Mouse (Mus musculus): ENCODE data around the gene Olfr523. TPM values are rescaled to one million over a fixed set of nuclear protein-coding genes. Genes with fewer than 3 reads are reported as not detected.
"Not testable (repeated sequence)": the region's sequence is repeated elsewhere in the genome, so short reads cannot be mapped to it uniquely, and the experiment has no call there.

Olfr523 gene
- polyA plus RNA-seq (2015; fragmentation: Nextera tagmentation; extraction: Ambion mirVana) = not detected in 2 replicates

GRCm38 (mm10) chr7:140172936-140173335 is at the start of gene Olfr523:
Gene Olfr523, plus strand, starts transcription at chr7:140173217.
- no peaks in the 10 kb centered on the region for H3K9me3 ChIP-seq
- no peaks in the 10 kb centered on the region for H3K4me1 ChIP-seq
- 53% methylated on average over 1 of the region's 1 CpGs for WGBS
- no peaks in the 10 kb centered on the region for H3K36me3 ChIP-seq
- H3K4me3 ChIP-seq = no peak within 1 kb of the TSS
- ATAC-seq (ENCODE audit: extremely low read depth, insufficient number of reproducible peaks, low FRiP score, low TSS enrichment) = no peak
- no peak within 1 kb of the TSS for H3K9ac ChIP-seq
- H3K27ac ChIP-seq (replicated peaks) = no peak within 1 kb of the TSS
- H3K4me2 ChIP-seq = no peak within 1 kb of the TSS
- H3K27me3 ChIP-seq (replicated peaks) = 0 out of 2 replicates have a peak, but pooled peaks cover 5% of the 10 kb centered on the region

DNA sequence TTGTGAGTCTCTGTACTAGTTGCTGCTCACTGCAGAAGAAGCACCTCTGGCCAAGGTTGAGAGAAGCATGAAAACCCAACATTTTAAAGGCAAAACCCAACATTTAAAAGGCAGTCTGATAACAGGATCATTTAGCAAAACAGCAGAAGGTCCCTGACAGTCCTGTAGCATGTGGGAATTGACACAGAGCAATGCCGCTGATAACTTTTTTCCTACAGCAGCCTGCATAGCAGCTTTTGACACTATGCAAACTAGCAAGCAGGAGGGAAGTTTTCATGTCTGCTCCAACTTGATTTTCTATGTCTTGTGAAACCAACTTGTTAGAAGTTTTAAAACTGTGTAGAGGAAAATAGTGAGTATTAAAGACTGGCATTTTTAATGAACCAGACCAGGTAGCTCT is 48.6 kb upstream of the Olfr523 start:
- no peak overlapping the region for H3K27ac ChIP-seq (replicated peaks)
- H3K4me3 ChIP-seq = no peak overlapping the region
- peaks cover 4% of the 10 kb centered on the region for H3K36me3 ChIP-seq
- ATAC-seq (ENCODE audit: extremely low read depth, insufficient number of reproducible peaks, low FRiP score, low TSS enrichment) = no peak
- H3K9me3 ChIP-seq = no peaks in the 10 kb centered on the region
- H3K9ac ChIP-seq = no peak overlapping the region
- H3K27me3 ChIP-seq (replicated peaks) = no peaks in the 10 kb centered on the region
- no peak overlapping the region for H3K4me2 ChIP-seq
- 71% methylated on average over 1 of the region's 1 CpGs for WGBS
- H3K4me1 ChIP-seq = peaks cover 12% of the 10 kb centered on the region; the same call in 1 of the 2 replicates

GRCm38 (mm10) chr7:140125278-140126021 is 47.6 kb upstream of the Olfr523 start:
- Histone ChIP-seq H3K9ac (peak overlapping the region; percentile 87), H3K36me3 (peaks cover 14% of the 10 kb centered on the region), H3K9me3 (no peaks in the 10 kb centered on the region), H3K27ac (replicated peaks) (no peak overlapping the region), H3K27me3 (replicated peaks) (no peaks in the 10 kb centered on the region), H3K4me1 (peaks cover 12% of the 10 kb centered on the region; the same call in 1 of the 2 replicates), H3K4me3 (peak overlapping the region; percentile 67), H3K4me2 (peak overlapping the region; percentile 72)
- WGBS = 1% methylated on average over 38 of the region's 40 CpGs
- ATAC-seq (ENCODE audit: extremely low read depth, insufficient number of reproducible peaks, low FRiP score, low TSS enrichment) = peak; percentile 98

- no peaks in the 10 kb centered on the region for H3K27me3 ChIP-seq (replicated peaks)
- peak overlapping the region; percentile 67 for H3K4me3 ChIP-seq
- peak overlapping the region; percentile 87 for H3K9ac ChIP-seq
- no peak for ATAC-seq (ENCODE audit: extremely low read depth, insufficient number of reproducible peaks, low FRiP score, low TSS enrichment)
- no peak overlapping the region for H3K27ac ChIP-seq (replicated peaks)
- H3K36me3 ChIP-seq = peaks cover 20% of the 10 kb centered on the region
- H3K4me1 ChIP-seq = peaks cover 12% of the 10 kb centered on the region; the same call in 1 of the 2 replicates
- H3K9me3 ChIP-seq = no peaks in the 10 kb centered on the region
- WGBS = 10% methylated on average over 5 of the region's 5 CpGs
- peak overlapping the region; percentile 72 for H3K4me2 ChIP-seq
Measured at GRCm38 (mm10) chr7:140126022-140126350, 47.0 kb upstream of the Olfr523 start.

DNA sequence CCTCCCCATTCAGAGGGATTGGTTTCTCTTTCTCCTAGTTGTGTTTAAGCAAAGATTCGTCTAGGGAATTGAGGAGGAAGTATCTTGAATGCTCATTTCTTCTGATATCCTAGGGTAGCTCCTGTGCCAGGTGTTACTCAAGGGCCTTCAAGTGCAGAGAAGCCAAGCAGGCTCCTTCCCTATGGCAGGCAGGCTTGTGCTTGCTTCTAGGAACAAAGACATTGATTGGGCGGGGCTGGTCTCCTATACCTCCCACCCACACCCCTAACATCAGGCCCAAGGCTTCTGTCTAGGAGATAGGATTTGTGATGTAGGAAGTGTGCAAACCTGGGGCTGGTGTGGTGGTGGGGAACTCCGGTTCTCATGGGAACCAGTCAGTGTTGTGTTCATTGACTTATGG is 46.1 kb upstream of the Olfr523 start:
- Histone ChIP-seq H3K27ac (replicated peaks) (no peak overlapping the region), H3K4me1 (peaks cover 12% of the 10 kb centered on the region; the same call in 1 of the 2 replicates), H3K36me3 (peaks cover 23% of the 10 kb centered on the region), H3K9ac (no peak overlapping the region), H3K4me2 (peak overlapping the region; percentile 1; the same call in 1 of the 2 replicates), H3K4me3 (no peak overlapping the region), H3K27me3 (replicated peaks) (no peaks in the 10 kb centered on the region), H3K9me3 (no peaks in the 10 kb centered on the region)
- WGBS = 73% methylated on average over 3 of the region's 3 CpGs
- ATAC-seq (ENCODE audit: extremely low read depth, insufficient number of reproducible peaks, low FRiP score, low TSS enrichment) = no peak

- no peak overlapping the region for H3K4me2 ChIP-seq
- no peak overlapping the region for H3K4me3 ChIP-seq
- no peak for ATAC-seq (ENCODE audit: extremely low read depth, insufficient number of reproducible peaks, low FRiP score, low TSS enrichment)
- peaks cover 12% of the 10 kb centered on the region; the same call in 1 of the 2 replicates for H3K4me1 ChIP-seq
- no peaks in the 10 kb centered on the region for H3K27me3 ChIP-seq (replicated peaks)
- no peak overlapping the region for H3K9ac ChIP-seq
- WGBS = 84% methylated on average over 2 of the region's 2 CpGs
- H3K27ac ChIP-seq (replicated peaks) = no peak overlapping the region
- H3K36me3 ChIP-seq = peaks cover 23% of the 10 kb centered on the region
- no peaks in the 10 kb centered on the region for H3K9me3 ChIP-seq
Measured at GRCm38 (mm10) chr7:140127911-140128310, 45.1 kb upstream of the Olfr523 start.

- not testable (repeated sequence) for H3K9me3 ChIP-seq; ATAC-seq (ENCODE audit: extremely low read depth, insufficient number of reproducible peaks, low FRiP score, low TSS enrichment); H3K4me1 ChIP-seq; H3K27ac ChIP-seq (replicated peaks); H3K4me2 ChIP-seq; H3K4me3 ChIP-seq; H3K27me3 ChIP-seq (replicated peaks); H3K9ac ChIP-seq
- 89% methylated on average over 7 of the region's 7 CpGs for WGBS
- peaks cover 37% of the 10 kb centered on the region for H3K36me3 ChIP-seq
Measured at GRCm38 (mm10) chr7:140132184-140132583, 40.8 kb upstream of the Olfr523 start.

GRCm38 (mm10) chr7:140134033-140134432 is 39.0 kb upstream of the Olfr523 start:
- H3K9me3 ChIP-seq; H3K4me1 ChIP-seq; H3K9ac ChIP-seq; ATAC-seq (ENCODE audit: extremely low read depth, insufficient number of reproducible peaks, low FRiP score, low TSS enrichment); H3K27ac ChIP-seq (replicated peaks); H3K4me3 ChIP-seq; H3K4me2 ChIP-seq; H3K27me3 ChIP-seq (replicated peaks): not testable (repeated sequence)
- H3K36me3 ChIP-seq = peaks cover 37% of the 10 kb centered on the region
- WGBS = 92% methylated on average over 7 of the region's 7 CpGs

DNA sequence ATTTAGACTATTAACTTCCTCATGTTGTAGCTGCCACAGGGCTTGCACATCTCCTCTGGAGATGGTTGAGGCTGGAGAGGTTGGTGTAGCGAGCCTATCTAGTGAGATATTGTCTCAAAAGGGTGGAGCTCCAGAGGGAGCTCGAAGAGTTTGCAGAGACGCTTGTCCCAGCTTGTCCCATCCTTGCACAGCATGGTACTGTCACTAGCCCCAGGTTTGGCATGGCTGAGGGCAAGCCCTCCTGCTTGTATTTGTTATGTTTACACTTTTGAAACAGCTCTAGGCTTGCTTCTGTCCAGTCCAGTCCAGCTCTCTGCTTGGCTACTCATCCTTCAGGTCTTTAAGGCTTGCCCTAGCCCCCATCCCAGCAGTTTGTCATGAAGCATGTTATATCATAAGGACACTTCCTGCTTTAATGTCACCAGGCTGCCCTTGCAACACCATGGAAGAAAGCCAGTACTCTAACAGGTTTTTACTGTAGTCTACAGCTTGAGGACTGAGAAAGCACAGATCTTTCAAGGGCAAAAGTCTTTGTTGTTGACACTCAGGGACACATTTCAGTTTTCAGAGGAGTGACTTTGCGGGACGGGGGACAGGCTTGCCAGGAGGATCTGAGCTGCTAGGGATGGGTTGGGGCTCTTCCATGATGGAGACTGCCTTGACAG is 37.8 kb upstream of the Olfr523 start:
- no peak overlapping the region for H3K4me2 ChIP-seq
- WGBS = 88% methylated on average over 5 of the region's 5 CpGs

GRCm38 (mm10) chr7:140137135-140138020 is 35.6 kb upstream of the Olfr523 start, which contains the start of gene Mtg1:
Gene Mtg1, plus strand, starts transcription at chr7:140137564.
- Histone ChIP-seq H3K9me3 (no peaks in the 10 kb centered on the region), H3K27me3 (replicated peaks) (no peaks in the 10 kb centered on the region), H3K4me3 (peak within 1 kb of the TSS; percentile 83), H3K4me2 (peak within 1 kb of the TSS; percentile 92), H3K4me1 (peaks cover 13% of the 10 kb centered on the region), H3K36me3 (peaks cover 14% of the 10 kb centered on the region), H3K27ac (replicated peaks) (peak within 1 kb of the TSS; percentile 78), H3K9ac (peak within 1 kb of the TSS; percentile 93)
- ATAC-seq (ENCODE audit: extremely low read depth, insufficient number of reproducible peaks, low FRiP score, low TSS enrichment) = peak; percentile 94
- WGBS = 1% methylated on average over 39 of the region's 39 CpGs

More for the DNA sequence above, 37.8 kb upstream of the Olfr523 start:
- peaks cover 9% of the 10 kb centered on the region for H3K4me1 ChIP-seq
- no peak overlapping the region for H3K27ac ChIP-seq (replicated peaks)
- no peak overlapping the region for H3K4me3 ChIP-seq
- H3K9me3 ChIP-seq = no peaks in the 10 kb centered on the region
- peaks cover 25% of the 10 kb centered on the region for H3K36me3 ChIP-seq
- no peak for ATAC-seq (ENCODE audit: extremely low read depth, insufficient number of reproducible peaks, low FRiP score, low TSS enrichment)
- no peaks in the 10 kb centered on the region for H3K27me3 ChIP-seq (replicated peaks)
- H3K9ac ChIP-seq = no peak overlapping the region

GRCm38 (mm10) chr7:140138021-140138310 is 35.1 kb upstream of the Olfr523 start:
- no peaks in the 10 kb centered on the region for H3K9me3 ChIP-seq
- peak overlapping the region; percentile 83 for H3K4me3 ChIP-seq
- ATAC-seq (ENCODE audit: extremely low read depth, insufficient number of reproducible peaks, low FRiP score, low TSS enrichment) = no peak
- WGBS = 1% methylated on average over 8 of the region's 8 CpGs
- peak overlapping the region; percentile 93 for H3K9ac ChIP-seq
- H3K27ac ChIP-seq (replicated peaks) = peak overlapping the region; percentile 78
- peaks cover 14% of the 10 kb centered on the region for H3K36me3 ChIP-seq
- H3K4me2 ChIP-seq = peak overlapping the region; percentile 92
- no peaks in the 10 kb centered on the region for H3K27me3 ChIP-seq (replicated peaks)
- peaks cover 13% of the 10 kb centered on the region for H3K4me1 ChIP-seq

All from heart, embryonic 13.5 days (tissue).